Mouse (Mus musculus) heart, adult 2 months (tissue): ENCODE measurements around the gene Dnajc22.

Experiments
- CTCF ChIP-seq: fragments of 200-600 bp; IDR thresholded peaks from 2 replicates; pipeline ENCODE4 v1.8.1; 2022; ENCODE audit warnings: antibody characterized with exemption, mild to moderate bottlenecking, moderate library complexity
- EP300 ChIP-seq: fragments of 200-500 bp; IDR thresholded peaks from 2 replicates; pipeline ENCODE4 v1.6.1; 2011; ENCODE audit warnings: low read depth, low read length, control low read depth; ENCODE audit not compliant: insufficient read depth

- TF ChIP-seq CTCF (no peak), EP300 (no peak)
These were observed 18.8 kb downstream of the Dnajc22 start for GRCm38 (mm10) chr15:99111809-99112208.
